ENCODE assay signal across 26 mouse cellular contexts in genomic region chr17:24355284-24355683, GRCm38 (mm10). TPM values are rescaled to one million over a fixed set of nuclear protein-coding genes. Genes with fewer than 3 reads are reported as not detected.
DNase-seq lines count a peak whose midpoint lies in the region; ATAC-seq lines count a peak whose summit lies in the region.
"Had no signal": no experiment of that assay in that cellular context is flagged by ENCODE, and none has a peak within 500 bp of the region (broad histone marks: within the 10 kb centered on the region; RNA-seq: fewer than 3 reads in every experiment).

No protein-coding gene starts in this region.

- no peaks in the 10 kb centered on the region for H3K36me3 ChIP-seq in kidney, embryonic 14.5 days (ENCODE audit: control insufficient read depth, insufficient read depth, low read length)
- H3K36me3 ChIP-seq in liver, embryonic 15.5 days (replicated peaks), result peaks cover 32% of the 10 kb centered on the region
- H3K36me3 ChIP-seq: embryonic facial prominence, embryonic 10.5 days had no signal

- peak; percentile 67 for DNase-seq in kidney, adult 9 months
- peak; percentile 11 for DNase-seq in B cell, adult 2 months
- DNase-seq in kidney, postnatal 14 days, result peak; percentile 49
- no peak for DNase-seq in testis, postnatal 14 days (ENCODE audit: low spot score)
- DNase-seq in layer of hippocampus, adult 18-20 months (ENCODE audit: low spot score in 2 of 2), result no peak
- DNase-seq: adrenal gland, adult 2 months; cerebellum, adult 9-10 months; gastrocnemius, postnatal 14 days; heart, adult 18-20 months; left cerebral cortex, postnatal 4 days; lung, adult 18-20 months; thymus, postnatal 14 days had no signal

- H3K4me2 ChIP-seq in kidney, embryonic 14.5 days (replicated peaks; ENCODE audit: low read depth, low read length), result no peak overlapping the region
- H3K4me2 ChIP-seq in liver, embryonic 15.5 days, result peak overlapping the region; percentile 99
- H3K4me2 ChIP-seq: forebrain, embryonic 13.5 days; heart, embryonic 13.5 days; hindbrain, embryonic 13.5 days; midbrain, embryonic 12.5 days had no signal

- no peaks in the 10 kb centered on the region for H3K9me3 ChIP-seq in kidney, embryonic 14.5 days (ENCODE audit: control insufficient read depth, low read length)
- H3K9me3 ChIP-seq in liver, embryonic 15.5 days (replicated peaks), result no peaks in the 10 kb centered on the region
- H3K9me3 ChIP-seq: embryonic facial prominence, embryonic 10.5 days; forebrain, embryonic 13.5 days; heart, embryonic 13.5 days; hindbrain, embryonic 13.5 days; midbrain, embryonic 12.5 days had no signal

- peaks cover 8% of the 10 kb centered on the region for H3K27me3 ChIP-seq in kidney, embryonic 14.5 days (ENCODE audit: control insufficient read depth, insufficient read depth, low read length)
- H3K27me3 ChIP-seq in liver, embryonic 15.5 days, result peaks cover 13% of the 10 kb centered on the region

- ATAC-seq in kidney, embryonic 14.5 days (ENCODE audit: low FRiP score, low TSS enrichment), result no peak
- ATAC-seq in liver, embryonic 15.5 days (ENCODE audit: insufficient read depth), result no peak
- ATAC-seq: forebrain, embryonic 13.5 days had no signal

- no peak overlapping the region for H3K4me3 ChIP-seq in kidney, embryonic 14.5 days (ENCODE audit: low read length)
- peak overlapping the region; percentile 89 for H3K4me3 ChIP-seq in liver, embryonic 15.5 days (replicated peaks)
- H3K4me3 ChIP-seq: embryonic facial prominence, embryonic 10.5 days; forebrain, embryonic 13.5 days; heart, embryonic 13.5 days; hindbrain, embryonic 13.5 days; layer of hippocampus, adult 2 months; left cerebral cortex, adult 2 months; midbrain, embryonic 12.5 days had no signal

- no peaks in the 10 kb centered on the region for H3K4me1 ChIP-seq in kidney, embryonic 14.5 days (ENCODE audit: control insufficient read depth, insufficient read depth, low read length)
- H3K4me1 ChIP-seq in liver, embryonic 15.5 days (replicated peaks), result peaks cover 79% of the 10 kb centered on the region

- H3K9ac ChIP-seq in kidney, embryonic 14.5 days (ENCODE audit: low read depth, low read length), result no peak overlapping the region
- 0 out of 2 replicates have a peak overlapping the region, but pooled peaks have one; percentile 95 for H3K9ac ChIP-seq in liver, embryonic 15.5 days
- H3K9ac ChIP-seq: forebrain, embryonic 13.5 days; heart, embryonic 13.5 days; hindbrain, embryonic 13.5 days; midbrain, embryonic 12.5 days had no signal

- H3K27ac ChIP-seq in kidney, embryonic 14.5 days (ENCODE audit: low read depth, low read length), result no peak overlapping the region
- peak overlapping the region; percentile 94 for H3K27ac ChIP-seq in liver, embryonic 15.5 days (replicated peaks)
- H3K27ac ChIP-seq: embryonic facial prominence, embryonic 10.5 days; forebrain, embryonic 13.5 days; heart, embryonic 13.5 days; hindbrain, embryonic 13.5 days; layer of hippocampus, adult 2 months; left cerebral cortex, adult 2 months; midbrain, embryonic 12.5 days had no signal

- WGBS in kidney, embryonic 14.5 days, result 77% methylated on average over 8 of the region's 8 CpGs
- WGBS in liver, embryonic 15.5 days (ENCODE audit: insufficient replicate concordance), result 66% methylated on average over 8 of the region's 8 CpGs

RNA-seq across cellular contexts. Expression of gene Abca3, which starts 3.5 kb away (rescaled TPM):
- 10.0 and 13.1 TPM in 2 replicates for polyA plus RNA-seq in kidney, embryonic 14.5 days (2014; fragmentation: Nextera tagmentation; extraction: Ambion mirVana)
- polyA plus RNA-seq in liver, embryonic 15.5 days (2015; fragmentation: Nextera tagmentation; extraction: Ambion mirVana), result 14.1 and 14.8 TPM in 2 replicates
- 10 to 100 TPM; 59.2 to 61.4 TPM for total RNA-seq in layer of hippocampus, adult 18-20 months (2021)

RNA-seq across cellular contexts. Expression of gene Abca17, which starts 4.4 kb away (rescaled TPM):
- not detected in 2 replicates for polyA plus RNA-seq in kidney, embryonic 14.5 days (2014; fragmentation: Nextera tagmentation; extraction: Ambion mirVana)
- polyA plus RNA-seq in liver, embryonic 15.5 days (2015; fragmentation: Nextera tagmentation; extraction: Ambion mirVana), result not detected in 2 replicates
- total RNA-seq in layer of hippocampus, adult 18-20 months (2021), result under 1 TPM; 0.51 to 0.92 TPM
- total RNA-seq: heart, postnatal 25 days; megakaryocyte progenitor cell, adult 5-6 weeks; monocyte, adult 5-6 weeks had no signal
- polyA plus RNA-seq: adrenal gland, adult 2 months; C2C12; embryonic facial prominence, embryonic 10.5 days; intestine, embryonic 14.5 days; midbrain, embryonic 12.5 days had no signal

RNA-seq across cellular contexts. Expression of gene Rnps1, which starts 59.1 kb away (rescaled TPM):
- polyA plus RNA-seq in kidney, embryonic 14.5 days (2014; fragmentation: Nextera tagmentation; extraction: Ambion mirVana), result 306 and 312 TPM in 2 replicates
- polyA plus RNA-seq in liver, embryonic 15.5 days (2015; fragmentation: Nextera tagmentation; extraction: Ambion mirVana), result 109 and 113 TPM in 2 replicates
- total RNA-seq in layer of hippocampus, adult 18-20 months (2021), result 100 to 1,000 TPM; 123 to 124 TPM

Comparison
In these comparisons a context has a peak if more than half of its experiments do, and no peak if none do; other contexts are left out.
1. DNase-seq: peak in kidney, adult 9 months (single experiment), B cell, adult 2 months (2 of 2) and kidney, postnatal 14 days (single experiment); none in testis, postnatal 14 days (single experiment) and layer of hippocampus, adult 18-20 months (0 of 2).